Mouse (Mus musculus): ENCODE data around the gene Rnft1.

Rnft1 gene

GRCm38 (mm10) chr11:86543960-86544638 is 59.6 kb downstream of the Rnft1 start:
- CTCF ChIA-PET, result interaction anchor here (0.6 to 1.8 kb wide), 13 partner anchors 11 to 466 kb away, joined by 3 to 15 read pairs (median 5); no protein-coding TSS in a partner anchor

GRCm38 (mm10) chr11:86544639-86545299 is 60.3 kb downstream of the Rnft1 start, which contains the start of the genes Rps6kb1 and Tubd1:
TSS of gene Rps6kb1 (minus strand) at chr11:86544805.
TSS of gene Tubd1 (plus strand) at chr11:86544991.
- ChIA-PET POLR2A (interaction anchor here (0.5 to 3.3 kb wide), 135 partner anchors 8 to 1697 kb away, joined by 3 to 41 read pairs (median 4); partner anchors contain the start of genes Cltc (in 3 of the 4), Ints2 (in 3 of the 4), Ptrh2 (in 3 of the 4) and Rnft1 (in 3 of the 4)), CTCF (interaction anchor here (0.6 to 1.8 kb wide), 12 partner anchors 11 to 466 kb away, joined by 3 to 15 read pairs (median 4); no protein-coding TSS in a partner anchor)

More at GRCm38 (mm10) chr11:86543960-86544638, 59.6 kb downstream of the Rnft1 start:
- POLR2A ChIA-PET, result interaction anchor here (0.5 to 3.3 kb wide), 120 partner anchors 9 to 1697 kb away, joined by 3 to 41 read pairs (median 5); partner anchors contain the start of genes Cltc (in 3 of the 4), Ptrh2 (in 3 of the 4), Vmp1 (in 3 of the 4) and Ints2 (in 2 of the 4)

- POLR2A ChIA-PET, result interaction anchor here (0.6 to 3.3 kb wide), 60 partner anchors 8 to 1193 kb away, joined by 3 to 41 read pairs (median 6); partner anchors contain the start of genes Cltc (in 3 of the 4), Rnft1 (in 2 of the 4), Bcas3 (in 1 of the 4) and Brip1 (in 1 of the 4)
- CTCF ChIA-PET, result interaction anchor here in 3 of 4 experiments (1.1 to 1.8 kb wide), 5 partner anchors 12 to 465 kb away, joined by 3 to 14 read pairs (median 6); no protein-coding TSS in a partner anchor
Observed at GRCm38 (mm10) chr11:86545556-86545955, 61.1 kb downstream of the Rnft1 start.

- ChIA-PET POLR2A (no interaction called here), CTCF (no interaction called here)
Observed at GRCm38 (mm10) chr11:86547412-86547811, 63.0 kb downstream of the Rnft1 start.
